Mouse (Mus musculus) lung, postnatal 25 days (tissue): ENCODE data around the gene Birc2.
A peak's percentile ranks its signal among the peaks of the same experiment; 100 is the strongest.
"Not testable (repeated sequence)": the region's sequence is repeated elsewhere in the genome, so short reads cannot be mapped to it uniquely, and the experiment has no call there.

ENCODE experiments used
- DNase-seq: peaks from one replicate; pipeline ENCODE4 v3.0.0; 2022; ENCODE audit warnings: low spot score

Gene Birc2

DNA sequence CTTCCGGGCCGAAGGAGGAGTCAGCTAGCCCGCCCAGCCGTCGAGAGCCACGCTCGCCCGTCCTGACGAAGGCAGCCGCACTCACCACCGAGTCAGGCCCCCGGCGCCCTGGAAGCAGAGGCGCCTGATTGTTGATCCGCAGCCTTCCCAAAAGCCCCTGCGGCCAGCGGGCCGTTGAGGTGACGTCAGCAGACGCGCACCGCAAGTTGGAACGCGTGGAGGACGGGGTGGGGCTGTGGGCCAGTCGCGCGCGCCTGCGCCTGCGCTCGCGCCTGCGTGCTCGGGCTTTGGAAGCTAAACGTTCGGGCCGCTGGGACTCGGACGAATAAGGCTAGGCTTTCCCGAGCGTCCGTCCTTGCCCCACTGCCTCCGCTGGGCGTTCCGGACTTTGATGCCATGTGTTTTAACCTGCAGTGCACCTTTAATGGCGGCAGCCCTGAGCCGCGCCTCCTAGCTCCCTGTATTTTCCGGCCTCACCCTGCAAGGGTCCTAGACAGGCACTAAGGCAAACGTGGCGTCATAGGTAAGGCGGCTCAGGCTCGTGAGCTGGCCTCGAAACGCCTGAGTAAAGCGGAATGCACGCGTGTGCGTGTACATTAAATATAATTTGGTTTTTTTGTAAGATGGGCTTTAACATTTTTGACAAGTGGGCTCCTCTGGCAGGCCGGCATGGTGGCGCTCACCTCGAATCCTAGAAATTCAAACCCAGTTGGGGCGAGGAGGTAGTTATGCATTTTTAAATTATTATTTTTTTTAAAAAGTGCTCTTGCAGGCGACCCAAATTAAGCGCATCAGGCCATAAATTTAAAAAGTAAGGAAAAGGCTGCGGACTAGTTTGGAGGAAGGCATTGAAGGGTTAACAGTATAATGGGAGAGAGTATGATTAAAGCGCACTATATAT lies at the start of gene Birc2:
TSS of gene Birc2 (minus strand) at position 160 of the 901 bp plus-strand sequence.
- DNase-seq, result peak; percentile 96

DNA sequence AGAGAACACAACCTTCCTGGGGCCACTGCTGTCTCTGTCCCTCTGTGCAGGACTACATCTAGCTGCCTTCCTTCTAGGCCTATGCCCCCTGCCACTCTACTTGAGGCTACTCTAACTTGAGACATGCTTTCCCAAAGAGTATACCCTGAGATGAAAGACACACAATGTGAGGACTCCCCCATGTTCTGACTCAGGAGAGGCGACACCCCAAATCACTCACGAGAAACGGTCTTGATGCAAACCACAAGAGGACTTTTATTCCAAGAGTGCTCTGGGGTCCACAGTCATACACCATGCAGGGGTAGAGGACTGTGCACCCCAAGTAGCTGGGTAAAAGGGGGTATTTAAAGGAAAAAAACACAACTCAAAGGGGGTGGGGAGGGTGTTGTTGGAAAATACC lies 47.5 kb upstream of the Birc2 start:
- no peak for DNase-seq

DNA sequence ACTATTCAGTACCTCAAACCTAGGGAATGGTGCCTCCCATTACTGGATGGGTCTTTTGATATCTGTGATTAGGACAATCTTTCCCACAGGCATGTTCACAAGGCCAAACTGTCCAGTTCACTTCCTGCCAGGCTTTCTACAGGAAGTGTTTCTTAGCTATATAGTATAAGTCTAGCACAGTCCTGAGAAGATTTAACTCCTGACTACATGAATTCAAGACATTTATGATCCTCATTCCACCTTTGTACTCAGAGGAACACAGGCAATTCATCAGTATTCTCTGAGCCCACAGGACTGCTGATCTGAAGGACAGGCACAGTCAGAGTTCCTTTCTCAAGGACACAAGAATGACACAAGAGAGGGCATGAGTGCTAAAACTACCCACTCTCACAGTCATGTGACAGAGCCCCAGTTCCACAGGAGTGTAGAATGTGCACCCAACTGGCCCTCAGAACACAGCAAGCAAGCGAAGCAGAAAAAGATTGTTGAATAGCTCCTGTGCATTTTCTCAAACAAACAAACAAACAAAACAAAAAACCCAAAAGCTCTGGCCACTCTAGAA lies 45.5 kb upstream of the Birc2 start:
- no peak for DNase-seq

DNA sequence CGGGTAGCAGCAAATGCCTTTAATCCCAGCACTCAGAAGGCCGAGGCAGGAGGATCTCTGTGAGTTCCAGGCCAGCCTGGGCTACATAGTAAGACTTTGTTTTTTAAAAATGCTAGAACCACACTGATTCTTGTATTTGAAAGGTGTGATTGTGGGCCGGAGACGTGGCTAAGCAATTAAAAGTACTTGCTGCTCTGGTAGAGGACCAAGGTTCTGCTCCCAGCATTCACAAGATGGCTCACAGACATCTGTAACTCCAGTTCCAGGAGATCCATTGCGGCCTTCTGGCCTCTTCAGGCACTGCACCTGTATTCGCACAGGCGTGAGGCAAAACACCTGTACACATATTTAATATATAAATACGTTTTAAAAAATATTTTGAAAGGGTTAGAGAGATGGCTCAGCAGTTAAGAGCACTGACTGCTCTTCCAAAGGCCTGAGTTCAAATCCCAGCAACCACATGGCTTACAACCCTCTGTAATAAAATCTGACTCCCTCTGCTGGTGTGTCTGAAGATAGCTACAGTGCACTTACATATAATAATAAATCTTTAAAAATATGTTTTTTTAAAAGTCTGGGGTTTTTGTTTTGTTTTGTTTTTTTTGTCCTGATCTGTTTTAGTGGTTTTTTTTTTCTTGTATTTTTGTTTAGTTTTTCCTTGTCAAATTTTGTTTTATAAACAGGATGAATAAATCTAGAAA lies 36.8 kb upstream of the Birc2 start:
- DNase-seq, result no peak

DNA sequence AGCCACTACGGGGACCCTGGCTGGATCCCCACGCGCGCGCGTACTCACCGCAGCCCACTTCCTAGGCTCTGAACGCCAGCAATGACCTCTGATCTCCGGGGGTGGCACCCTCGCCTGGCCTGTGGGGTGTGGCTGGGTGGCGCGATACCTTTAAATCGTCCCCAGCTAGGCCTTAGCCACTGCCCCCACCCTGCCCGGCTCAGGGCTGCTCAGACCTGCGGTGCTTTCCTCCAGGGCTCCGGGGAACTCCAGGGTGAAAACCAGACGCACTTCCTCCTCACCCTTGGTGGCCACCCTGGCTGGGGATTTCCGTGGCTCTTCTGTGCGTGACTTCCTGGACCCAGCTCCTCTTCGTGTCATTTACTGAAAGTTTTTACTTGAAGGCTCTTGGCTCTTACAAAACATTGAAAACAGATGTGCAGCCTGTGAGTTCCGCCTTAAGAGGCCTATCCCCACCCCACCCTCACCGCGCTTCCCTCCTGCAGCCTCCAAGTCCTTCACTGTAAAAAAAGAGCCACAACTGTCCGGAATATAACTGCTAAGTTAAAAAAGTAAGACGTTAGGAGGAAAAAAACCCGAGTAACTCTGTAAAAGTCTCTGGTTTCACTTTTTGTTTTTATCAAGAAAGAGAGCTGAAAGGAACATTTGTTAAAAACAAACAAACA lies 36.0 kb upstream of the Birc2 start, which contains the start of gene Birc3:
TSS of gene Birc3 (minus strand) at position 412 of the 665 bp plus-strand sequence.
- DNase-seq, result peak; percentile 89

DNA sequence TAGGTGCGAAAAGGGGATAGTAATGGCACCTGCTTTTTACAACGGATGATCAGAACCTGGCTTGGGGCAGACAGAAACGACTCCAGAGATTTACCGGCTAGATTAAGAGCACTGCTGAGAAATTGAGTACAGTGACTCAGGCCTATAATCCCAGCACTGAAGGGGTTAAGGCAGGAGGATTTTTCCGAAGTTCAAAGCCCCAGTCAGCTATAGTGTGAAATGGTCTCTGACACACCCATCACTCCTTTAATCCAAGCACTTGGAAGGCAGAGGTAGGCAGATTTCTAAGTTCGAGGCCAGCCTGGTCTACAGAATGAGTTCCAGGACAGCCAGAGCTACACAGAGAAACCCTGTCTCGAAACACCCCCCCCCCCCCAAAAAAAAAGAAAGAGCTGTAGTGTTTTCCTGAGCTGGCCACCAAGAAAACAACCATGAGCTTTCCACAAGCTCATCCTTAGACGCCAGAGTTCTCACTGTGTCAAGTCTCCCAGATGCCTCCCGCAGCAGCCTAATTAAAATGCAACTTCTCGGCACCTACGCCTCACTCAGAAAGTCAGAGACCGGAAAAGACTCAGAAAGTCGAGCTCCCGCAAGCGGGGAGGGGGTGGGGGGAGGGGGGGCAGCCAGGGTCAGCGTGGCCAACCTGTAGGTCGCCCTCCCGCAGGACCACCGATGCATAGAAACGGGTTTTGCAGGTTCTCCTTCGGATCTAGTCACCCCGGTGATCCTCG lies 35.3 kb upstream of the Birc2 start:
- peak; percentile 8 for DNase-seq

DNA sequence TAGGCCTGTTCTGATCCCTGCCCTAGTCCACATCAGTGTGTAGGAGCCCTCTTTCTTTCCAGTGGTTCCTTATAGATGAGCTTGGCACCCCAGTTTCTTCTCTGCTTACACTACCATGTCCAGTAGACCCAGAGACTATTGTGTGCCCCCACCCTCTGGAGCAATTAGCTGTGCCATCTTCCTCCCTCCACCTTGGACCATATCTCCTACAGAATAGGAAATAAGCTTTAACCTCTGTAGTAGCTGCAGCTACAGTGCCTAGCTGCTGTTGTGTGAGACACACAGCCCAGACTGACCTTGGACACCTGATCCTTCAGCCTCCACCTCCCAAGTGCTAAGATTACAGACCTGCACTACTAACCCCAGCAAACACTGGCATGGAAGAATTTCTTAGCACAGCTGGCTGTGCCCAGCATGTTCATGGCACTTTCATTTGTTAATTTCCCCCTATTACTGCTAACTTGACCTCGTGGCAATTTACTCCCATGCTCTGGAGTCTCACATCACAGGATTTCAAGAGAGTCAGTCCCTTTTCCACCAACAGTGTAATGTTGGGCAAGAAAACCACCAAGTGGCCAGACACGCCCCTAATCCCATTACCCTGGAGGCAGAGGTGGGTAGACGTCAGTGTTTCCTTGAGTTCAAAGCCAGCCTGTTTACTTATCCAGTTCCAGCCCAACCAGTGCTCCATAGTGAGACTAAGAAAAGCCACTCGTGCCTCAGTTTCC lies 34.6 kb upstream of the Birc2 start:
- peak; percentile 54 for DNase-seq

DNA sequence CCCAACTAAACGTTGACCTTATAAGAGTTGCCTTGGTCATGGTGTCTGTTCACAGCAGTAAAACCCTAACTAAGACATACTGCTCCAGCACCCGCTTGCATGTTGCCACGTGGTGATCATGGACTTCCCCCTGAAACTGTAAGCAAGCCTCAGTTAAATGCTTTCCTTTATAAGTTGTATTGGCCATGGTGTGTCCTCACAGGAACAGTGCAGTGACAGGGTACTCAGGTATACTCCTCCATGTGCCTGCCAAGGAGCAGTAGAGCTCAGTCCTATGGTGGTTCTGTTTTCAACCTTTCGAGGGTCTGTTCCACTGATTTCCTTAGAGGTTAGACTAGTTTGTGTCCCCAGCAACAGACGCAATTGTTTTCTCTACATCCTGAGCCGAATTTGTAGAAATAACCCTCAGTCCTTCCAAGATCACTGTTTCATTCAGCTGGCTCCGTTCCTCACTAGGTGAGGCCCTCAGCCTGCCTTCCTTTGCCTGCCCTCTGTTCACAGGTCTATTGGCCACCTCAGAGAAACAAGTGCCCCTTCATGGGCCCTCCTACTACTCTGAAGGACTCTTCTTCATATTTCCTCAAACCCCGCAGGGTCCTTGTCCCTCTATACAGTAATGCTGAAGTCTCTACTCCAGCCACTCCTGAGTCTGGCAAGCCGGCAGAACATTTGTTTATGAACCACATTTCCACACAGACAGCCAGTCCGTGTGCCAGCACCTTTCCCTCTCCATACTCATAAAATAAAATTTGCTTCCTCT lies 33.9 kb upstream of the Birc2 start:
- DNase-seq, result peak; percentile 78

DNA sequence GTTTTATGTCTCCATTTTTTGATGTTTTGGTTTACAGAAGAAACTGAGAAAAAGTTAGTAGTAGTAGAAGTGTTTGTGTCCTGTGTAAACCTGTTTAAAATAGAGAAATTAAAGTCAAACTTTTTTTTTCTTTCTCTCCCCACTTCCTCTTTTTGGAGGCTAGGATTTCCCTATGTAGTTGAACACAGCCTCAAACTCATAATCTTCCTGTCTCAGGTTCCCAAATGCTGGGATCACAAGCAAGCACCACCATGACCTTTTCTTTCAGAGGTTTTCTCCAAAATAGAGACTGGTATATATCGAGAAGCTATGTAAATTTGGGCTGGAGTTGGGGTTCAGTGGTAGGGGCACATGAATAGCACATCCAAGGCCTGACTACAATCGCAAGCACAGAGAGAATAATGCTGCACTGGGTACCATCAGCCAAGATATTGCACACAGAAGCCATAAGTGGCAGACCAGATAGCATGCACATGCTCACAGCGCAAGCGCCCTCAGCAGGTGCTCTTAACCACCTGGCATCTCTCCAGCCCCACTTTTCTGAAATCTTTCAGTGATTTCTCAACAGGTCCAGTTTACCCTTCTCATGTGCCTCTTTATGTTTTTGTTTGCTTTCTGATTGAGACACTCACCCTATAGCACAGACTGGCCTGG lies 32.1 kb upstream of the Birc2 start:
- peak; percentile 72 for DNase-seq

DNA sequence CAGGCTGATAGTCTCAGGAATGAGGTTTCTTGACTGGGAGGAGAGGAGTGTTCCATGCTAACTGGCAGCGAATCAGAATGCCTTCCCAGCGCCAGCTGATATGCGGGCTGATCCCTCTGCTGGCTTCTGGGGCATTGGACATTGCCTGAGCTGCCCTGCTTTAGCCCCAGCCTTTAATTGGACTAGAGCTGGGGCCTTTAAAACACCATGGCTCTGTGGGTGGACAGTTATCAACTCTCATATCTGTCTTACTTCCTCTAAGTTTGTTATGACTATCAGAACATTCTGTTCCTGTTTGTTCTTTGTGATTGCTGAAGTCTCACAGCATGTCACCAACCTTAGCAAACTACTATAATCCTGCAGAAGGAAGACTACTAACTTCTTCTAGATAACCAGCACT lies 31.1 kb upstream of the Birc2 start:
- peak; percentile 71 for DNase-seq

DNA sequence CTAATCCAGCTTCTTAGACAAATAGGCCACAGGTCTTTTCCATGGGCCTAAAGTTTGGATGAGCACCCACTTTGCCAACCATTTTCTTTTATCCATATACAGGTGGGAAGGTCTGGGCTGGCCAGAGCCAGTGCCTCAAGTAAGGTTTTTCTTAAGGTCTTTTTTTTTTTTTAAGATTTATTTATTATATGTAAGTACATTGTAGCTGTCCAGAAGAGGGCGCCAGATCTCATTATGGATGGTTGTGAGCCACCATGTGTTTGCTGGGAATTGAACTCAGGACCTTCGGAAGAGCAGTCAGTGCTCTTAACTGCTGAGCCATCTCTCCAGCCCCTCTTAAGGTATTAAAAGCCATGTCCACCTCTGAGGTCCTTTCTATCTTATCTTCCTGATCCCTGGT lies 30.1 kb upstream of the Birc2 start:
- DNase-seq, result not testable (repeated sequence)

DNA sequence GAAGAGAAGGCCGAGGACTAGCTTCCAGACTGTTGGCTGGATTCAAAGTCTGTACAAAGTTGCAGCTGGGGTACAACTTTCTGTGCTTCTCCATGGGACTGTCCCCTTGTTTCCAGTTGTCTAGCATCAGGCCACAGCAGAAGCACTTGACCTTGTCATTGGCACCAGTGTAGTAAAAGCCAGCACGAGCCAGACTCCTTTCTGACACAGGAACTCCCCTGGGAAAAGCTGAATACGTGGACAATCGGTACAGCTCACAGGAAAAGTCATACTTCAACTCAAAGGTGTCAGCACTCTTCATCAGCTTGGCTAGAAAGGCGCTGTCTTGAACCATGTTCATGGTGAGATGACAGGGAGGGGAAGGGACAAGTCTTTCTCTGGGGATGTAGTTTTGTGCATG lies 24.1 kb upstream of the Birc2 start:
- DNase-seq, result no peak

DNA sequence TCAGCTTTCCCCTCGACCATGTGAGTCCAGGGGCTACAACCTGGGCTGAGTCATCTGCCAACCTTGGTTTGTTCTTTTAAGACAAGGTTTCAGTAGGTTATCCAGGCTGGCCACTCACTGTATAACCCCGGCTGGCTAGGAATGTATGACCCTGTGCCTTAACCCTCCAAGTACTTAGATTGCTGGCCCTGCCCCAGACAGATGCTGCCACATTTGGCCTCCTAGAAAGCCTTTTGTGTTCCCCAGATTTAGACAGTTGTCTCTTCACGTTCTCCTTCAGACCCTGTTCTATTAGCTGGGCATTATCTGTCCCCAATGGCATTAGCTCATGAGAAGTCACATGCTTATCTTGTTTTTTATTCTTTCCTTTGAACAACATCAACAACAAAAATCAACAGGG lies 19.0 kb upstream of the Birc2 start:
- DNase-seq, result no peak

DNA sequence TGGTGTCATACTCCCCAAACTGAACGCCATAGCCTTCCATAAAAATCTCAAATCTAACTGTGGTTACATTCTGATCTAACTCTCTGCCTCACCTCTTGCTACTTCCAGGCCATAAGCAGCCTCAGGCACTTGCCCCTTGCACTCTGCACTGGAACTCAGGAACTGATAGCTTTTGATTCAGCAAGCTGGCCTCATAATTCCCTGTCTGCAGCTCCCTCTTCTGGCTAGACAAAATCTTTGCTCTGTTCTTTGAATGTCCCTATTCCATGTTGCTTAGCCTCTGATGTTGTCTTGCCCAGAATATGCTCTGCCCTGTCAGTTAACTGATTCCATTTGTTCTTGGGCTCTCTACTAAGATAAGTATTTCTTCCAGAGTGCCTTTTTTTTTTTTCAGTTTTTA lies 18.5 kb upstream of the Birc2 start:
- peak; percentile 54 for DNase-seq

DNA sequence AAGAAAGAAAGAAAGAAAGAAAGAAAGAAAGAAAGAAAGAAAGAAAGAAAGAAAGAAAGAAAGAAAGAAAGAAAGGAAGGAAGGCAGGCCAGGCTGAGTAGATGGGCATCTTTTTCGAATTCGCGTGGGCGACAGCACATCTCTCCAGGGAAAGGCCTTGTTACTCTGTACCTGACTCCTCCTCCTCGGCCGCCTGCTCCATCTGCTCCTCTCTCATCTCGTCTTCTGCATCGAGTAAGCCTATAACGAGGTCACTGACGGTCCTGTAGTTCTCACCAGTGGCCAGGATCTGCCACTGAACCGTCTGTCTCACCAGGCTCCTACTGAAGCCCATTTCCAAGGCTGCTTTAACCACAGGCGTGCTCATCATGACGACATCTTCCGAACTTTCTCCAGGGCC lies 17.3 kb upstream of the Birc2 start:
- not testable (repeated sequence) for DNase-seq

DNA sequence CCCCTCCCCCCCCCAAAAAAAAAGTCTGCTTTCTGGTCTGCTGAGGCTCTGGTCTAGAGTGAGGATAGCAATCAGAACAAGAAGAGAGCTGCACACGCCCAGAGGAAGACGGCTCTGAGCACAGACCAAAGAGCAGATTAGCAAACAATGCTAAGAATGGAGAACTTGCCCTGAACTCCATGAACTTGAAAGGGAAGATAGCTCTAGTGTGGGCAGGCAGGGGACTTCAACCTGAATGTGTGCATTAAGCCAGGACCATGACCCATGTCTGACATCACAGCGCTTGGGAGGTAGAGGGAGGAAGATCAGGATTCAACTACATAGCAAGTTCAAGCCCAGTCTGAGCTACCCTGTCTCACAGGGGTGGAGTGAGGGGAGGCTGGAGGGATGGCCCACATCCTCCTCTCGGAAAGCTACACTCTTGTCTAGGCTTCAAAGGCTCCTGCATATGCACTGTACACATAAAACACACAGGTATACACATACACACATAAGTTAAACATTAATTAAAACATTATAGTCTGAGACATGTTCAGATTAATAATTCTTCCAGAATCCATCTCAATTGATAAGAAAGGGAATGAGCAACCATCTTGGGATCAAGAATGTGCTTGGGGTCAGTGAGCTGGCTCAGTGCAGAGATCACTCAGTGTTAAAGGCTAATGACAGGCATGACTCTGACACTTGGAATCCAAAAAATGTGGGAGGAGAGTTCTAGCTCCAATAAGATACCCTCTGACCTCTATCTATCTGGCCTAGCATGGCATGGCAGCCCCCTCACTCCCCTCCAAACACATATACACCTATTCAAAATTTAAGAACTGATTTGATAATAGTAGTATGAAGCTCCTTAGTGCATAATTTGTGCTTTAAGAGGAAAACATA lies 15.7 kb upstream of the Birc2 start:
- no peak for DNase-seq

DNA sequence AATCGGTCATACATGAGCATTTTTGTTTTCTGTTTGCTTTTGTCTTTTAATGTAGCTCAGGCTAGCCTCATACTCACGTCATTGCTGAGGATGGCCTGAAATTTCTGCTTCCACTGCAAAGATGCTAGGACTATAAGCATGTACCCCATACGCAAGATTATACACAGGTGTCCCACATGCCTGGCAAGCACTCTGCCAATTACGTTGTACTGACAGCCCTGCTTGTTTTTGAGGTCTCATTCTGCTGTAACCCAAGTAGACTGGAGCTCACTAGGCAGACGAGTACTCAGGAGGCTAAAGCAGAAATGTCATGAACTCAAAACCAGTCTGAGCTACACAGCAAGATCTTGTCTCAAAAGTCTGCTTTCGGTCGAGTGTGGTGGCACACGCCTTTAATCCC lies 15.0 kb upstream of the Birc2 start:
- no peak for DNase-seq

DNA sequence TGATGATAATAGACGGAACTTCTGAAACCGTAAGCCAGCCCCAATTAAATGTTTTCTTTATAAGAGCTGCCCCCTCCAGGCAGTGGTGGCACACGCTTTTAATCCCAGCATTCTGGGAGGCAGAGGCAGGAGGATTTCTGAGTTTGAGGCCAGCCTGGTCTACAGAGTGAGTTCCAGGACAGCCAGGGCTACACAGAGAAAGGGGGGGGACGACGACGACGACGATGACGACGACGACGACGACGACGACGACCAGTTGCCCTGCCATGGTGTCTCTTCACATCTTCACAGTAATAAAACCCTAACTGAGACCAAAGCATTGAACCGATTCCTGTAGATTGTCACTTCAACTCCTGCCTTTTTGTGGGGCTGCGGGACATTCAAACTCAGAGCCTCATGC lies 11.3 kb upstream of the Birc2 start:
- no peak for DNase-seq
